Mouse (Mus musculus) midbrain, embryonic 13.5 days (tissue): Measurements from ENCODE around the gene Mrpl40. TPM values are rescaled to one million over a fixed set of nuclear protein-coding genes. Genes with fewer than 3 reads are reported as not detected.

ENCODE experiments used
- polyA plus RNA-seq: library from polyadenylated mRNA; unstranded; fragments of >200 nt; fragmentation: Nextera tagmentation; extraction: Ambion mirVana; gene quantifications from 2 replicates; pipeline ENCODE4 v1.2.1, GENCODE M21; 2015

Gene Mrpl40
- polyA plus RNA-seq, 1 experiment from 2014 or later = 74.3 TPM

Other genes starting within 250 kb of the Mrpl40 start
- 149 and 151 TPM in 2 replicates for gene Sept5, start 246.9 kb downstream of the Mrpl40 start, polyA plus RNA-seq
- 59.1 and 68.2 TPM in 2 replicates for gene Cldn5, start 100.0 kb downstream of the Mrpl40 start, polyA plus RNA-seq
- 112 and 121 TPM in 2 replicates for gene Ufd1, start 65.1 kb downstream of the Mrpl40 start, polyA plus RNA-seq
- gene Cdc45, start 64.9 kb downstream of the Mrpl40 start, polyA plus RNA-seq = 17.4 and 18.5 TPM in 2 replicates
- 35.5 and 38.4 TPM in 2 replicates for gene 2510002D24Rik, start 40.3 kb downstream of the Mrpl40 start, polyA plus RNA-seq
- gene Gm28539, start 40.3 kb downstream of the Mrpl40 start, polyA plus RNA-seq = 0.23 TPM in 1 of 2 replicates, not detected in the other
- 23.6 and 23.8 TPM in 2 replicates for gene Hira, start 175 bp upstream of the Mrpl40 start, polyA plus RNA-seq